Mouse (Mus musculus) embryonic fibroblast, embryonic 13.5 days (primary cell): ENCODE results near the gene Capza1.

ENCODE experiments used
- CTCF ChIP-seq: IDR thresholded peaks from 2 replicates; pipeline ENCODE4 v1.5.1; 2011; ENCODE audit warnings: mild to moderate bottlenecking, control low read depth, low read length, moderate library complexity, borderline replicate concordance; ENCODE audit not compliant: insufficient read depth
- POLR2A ChIP-seq: IDR thresholded peaks from 2 replicates; pipeline ENCODE4 v1.6.1; 2011; ENCODE audit warnings: low read depth, mild to moderate bottlenecking, control low read depth, low read length, moderate library complexity

DNA sequence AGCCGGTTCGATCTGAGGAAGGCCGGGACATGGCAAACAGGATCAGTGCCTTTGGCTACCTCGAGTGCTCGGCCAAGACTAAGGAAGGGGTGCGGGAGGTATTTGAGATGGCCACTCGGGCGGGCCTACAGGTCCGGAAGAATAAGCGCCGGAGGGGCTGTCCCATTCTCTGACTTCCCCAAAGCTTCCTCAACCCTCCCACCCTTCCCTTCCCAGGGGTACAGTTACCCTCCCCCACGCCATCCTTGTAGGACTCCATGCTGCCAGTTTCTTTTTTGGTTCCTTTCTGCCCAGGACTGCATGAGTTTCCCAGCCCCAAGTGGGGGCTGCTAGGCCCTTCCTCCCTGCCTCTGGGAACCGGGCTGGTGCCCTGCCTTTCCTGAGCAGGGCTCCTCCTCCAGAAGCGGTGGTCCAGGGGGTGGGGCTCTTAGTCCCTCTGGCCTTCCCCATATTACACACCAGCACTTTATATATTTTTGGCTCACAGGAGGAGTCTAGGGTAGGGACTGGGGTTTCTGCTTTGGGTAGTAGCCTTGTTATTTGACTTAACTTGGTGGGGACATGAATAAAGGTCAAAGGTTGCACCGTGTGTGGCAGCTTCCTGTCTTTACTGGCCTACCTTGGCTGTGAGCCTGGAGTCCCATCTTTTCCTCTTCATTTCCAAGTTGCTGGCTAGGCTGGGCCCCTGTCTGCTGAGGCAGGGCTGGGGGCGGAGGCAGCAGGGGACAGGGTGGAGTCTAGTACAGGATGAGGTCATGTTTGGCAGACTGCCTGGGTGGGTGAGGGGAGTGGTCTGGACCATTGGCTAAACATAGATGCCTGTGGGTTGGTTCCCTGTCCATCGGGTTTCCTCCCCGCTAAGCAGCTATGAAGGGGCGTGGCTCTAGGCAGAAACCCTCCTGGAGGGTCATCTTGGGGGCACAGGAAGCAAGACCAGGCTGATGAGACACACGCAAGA is 70.2 kb downstream of the Capza1 start:
- TF ChIP-seq POLR2A: no peak
- no peak for TF ChIP-seq CTCF
